Mouse (Mus musculus) Muller cell, postnatal 12 days (primary cell): ENCODE data around the gene Ube2c.

Source experiments
- DNase-seq: peaks from one replicate; pipeline ENCODE4 v3.0.0-alpha.2; 2015; ENCODE audit errors: inconsistent ontology term

Ube2c gene

GRCm38 (mm10) chr2:164761971-164762370 is 7.7 kb upstream of the Ube2c start:
- no peak for DNase-seq

GRCm38 (mm10) chr2:164762593-164762992 is 7.1 kb upstream of the Ube2c start:
- no peak for DNase-seq

- DNase-seq = no peak
Measured at GRCm38 (mm10) chr2:164765841-164766240, 3.9 kb upstream of the Ube2c start.

GRCm38 (mm10) chr2:164767812-164768540 is 1.7 kb upstream of the Ube2c start:
- DNase-seq = no peak

- no peak for DNase-seq
Measured at GRCm38 (mm10) chr2:164770279-164770678, 581 bp downstream of the Ube2c start.

GRCm38 (mm10) chr2:164771123-164771522 is 1.4 kb downstream of the Ube2c start:
- DNase-seq = no peak

GRCm38 (mm10) chr2:164773229-164773988 is 3.7 kb downstream of the Ube2c start:
- no peak for DNase-seq

GRCm38 (mm10) chr2:164773989-164774364 is 4.3 kb downstream of the Ube2c start:
- DNase-seq = no peak

- DNase-seq = peak; percentile 54
Measured at GRCm38 (mm10) chr2:164776130-164776529, 6.4 kb downstream of the Ube2c start.

- no peak for DNase-seq
Measured at GRCm38 (mm10) chr2:164776801-164777200, 7.1 kb downstream of the Ube2c start.

- no peak for DNase-seq
Measured at GRCm38 (mm10) chr2:164777246-164778014, 7.7 kb downstream of the Ube2c start.

GRCm38 (mm10) chr2:164778015-164778287 is 8.3 kb downstream of the Ube2c start:
- no peak for DNase-seq

- DNase-seq = no peak
Measured at GRCm38 (mm10) chr2:164778809-164779208, 9.1 kb downstream of the Ube2c start.

- DNase-seq = no peak
Measured at GRCm38 (mm10) chr2:164779481-164780086, 9.9 kb downstream of the Ube2c start, which contains the start of gene Tnnc2. Gene Tnnc2 (minus strand): TSS chr2:164779967.

GRCm38 (mm10) chr2:164781876-164782275 is 12.2 kb downstream of the Ube2c start:
- no peak for DNase-seq

- no peak for DNase-seq
Measured at GRCm38 (mm10) chr2:164783926-164784581, 14.4 kb downstream of the Ube2c start.

GRCm38 (mm10) chr2:164784869-164785420 is 15.2 kb downstream of the Ube2c start:
- DNase-seq = no peak

GRCm38 (mm10) chr2:164785481-164786387 is 16.0 kb downstream of the Ube2c start, which contains the start of gene Snx21:
Gene Snx21 (plus strand): TSS chr2:164785823.
- peak; percentile 98 for DNase-seq

GRCm38 (mm10) chr2:164786388-164786885 is 16.7 kb downstream of the Ube2c start:
- no peak for DNase-seq

- no peak for DNase-seq
Measured at GRCm38 (mm10) chr2:164787032-164787431, 17.3 kb downstream of the Ube2c start.
